Mouse (Mus musculus) cerebellum, adult 18-20 months (tissue): ENCODE measurements around the gene Glipr2.

Experiments used
- DNase-seq, 2 experiments: peaks; one replicate each; pipeline ENCODE4 v3.0.0; 2021

The Glipr2 gene

DNA sequence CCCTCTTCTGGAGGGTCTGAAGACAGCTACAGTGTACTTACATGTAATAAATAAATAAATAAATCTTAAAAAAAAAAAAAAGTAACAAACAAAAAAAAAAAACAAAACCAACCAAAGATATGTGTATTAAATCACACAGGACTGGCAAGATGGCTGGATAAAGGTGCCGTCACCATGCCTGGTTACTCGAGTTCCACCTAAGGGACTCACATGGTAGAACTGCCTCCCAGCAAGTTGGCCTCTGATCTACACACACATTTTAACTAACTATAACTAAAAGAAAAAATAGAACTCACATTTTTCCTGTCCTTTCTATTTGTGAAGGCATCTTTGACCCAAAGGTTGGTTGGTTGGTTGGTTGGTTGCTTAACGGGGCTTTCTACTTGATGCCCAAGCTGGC is 54.6 kb downstream of the Glipr2 start:
- DNase-seq = no peak

DNA sequence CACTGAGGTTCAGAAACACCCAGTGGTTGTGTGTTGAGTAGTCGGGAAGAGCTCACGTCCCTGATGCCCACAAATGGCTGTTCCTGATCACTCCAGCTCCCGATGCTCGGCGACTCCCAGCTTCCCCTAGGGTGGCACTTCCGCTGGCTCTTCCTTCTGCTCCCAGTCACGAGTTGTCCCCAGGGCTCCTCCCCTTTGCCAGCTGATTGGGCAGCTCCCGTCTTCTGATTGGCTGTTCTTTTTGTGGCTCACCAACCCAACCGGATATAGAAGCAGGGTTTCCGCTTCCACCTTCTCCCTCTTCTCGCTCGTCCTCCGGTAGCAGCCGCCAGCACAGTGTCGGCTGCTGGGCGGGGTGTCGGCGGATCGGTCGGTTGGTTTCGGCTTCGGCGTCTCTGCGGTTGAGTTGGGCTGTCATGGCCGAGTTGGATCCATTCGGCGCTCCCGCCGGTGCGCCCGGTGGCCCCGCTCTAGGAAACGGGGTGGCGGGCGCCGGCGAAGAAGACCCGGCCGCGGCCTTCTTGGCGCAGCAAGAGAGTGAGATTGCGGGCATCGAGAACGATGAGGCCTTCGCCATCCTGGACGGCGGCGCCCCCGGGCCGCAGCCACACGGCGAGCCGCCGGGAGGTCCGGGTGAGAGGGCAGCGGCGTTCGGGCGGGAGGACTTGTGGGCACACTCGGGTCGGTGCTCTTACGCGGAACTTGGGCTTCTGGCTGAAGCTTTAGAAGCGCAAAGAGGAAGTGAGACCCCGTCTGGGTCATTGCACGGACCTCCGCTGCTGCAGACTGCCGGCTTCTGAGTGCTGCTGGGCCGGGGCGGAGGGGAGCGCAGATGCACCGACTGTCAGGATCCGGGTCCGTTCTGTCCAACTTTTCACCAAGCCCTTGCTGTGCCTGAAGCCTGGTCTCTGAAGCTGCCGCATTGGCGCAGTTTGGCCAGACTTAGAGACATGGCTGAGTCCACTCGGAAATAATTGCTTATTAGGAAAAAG is 55.5 kb downstream of the Glipr2 start:
- peak; percentile 90 to 97 for DNase-seq

DNA sequence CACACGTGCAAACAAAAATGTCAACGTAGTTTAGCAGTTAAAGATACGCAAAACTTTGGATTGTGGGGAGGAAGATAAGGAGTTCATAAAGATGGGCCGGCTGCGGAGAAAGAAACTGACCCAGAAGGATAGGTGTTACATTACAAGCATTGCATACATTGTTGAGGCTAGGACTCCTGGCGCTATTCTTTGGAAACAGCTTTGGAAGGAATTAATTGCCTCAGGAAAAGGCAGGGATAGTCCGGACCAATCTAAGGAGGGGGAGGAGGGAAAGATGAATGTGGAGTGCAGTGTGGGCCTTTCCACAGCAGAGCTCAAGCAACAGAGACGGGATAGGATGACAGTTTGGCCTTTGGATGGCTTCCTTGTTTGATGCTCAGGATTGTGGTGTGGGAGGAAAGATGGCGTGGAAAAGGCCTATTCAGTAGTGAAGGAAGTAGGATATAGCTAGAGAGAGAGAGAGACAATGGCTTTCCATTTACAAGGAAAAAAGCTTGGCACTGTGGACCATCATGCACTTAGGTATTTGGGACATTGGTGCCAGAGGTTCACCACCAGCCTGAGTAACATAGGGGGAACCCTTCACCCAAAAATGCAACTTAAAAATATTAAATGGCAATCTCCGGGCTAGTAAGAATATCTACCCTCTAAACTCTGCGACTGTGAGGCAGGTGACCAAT is 56.3 kb downstream of the Glipr2 start:
- no peak for DNase-seq

DNA sequence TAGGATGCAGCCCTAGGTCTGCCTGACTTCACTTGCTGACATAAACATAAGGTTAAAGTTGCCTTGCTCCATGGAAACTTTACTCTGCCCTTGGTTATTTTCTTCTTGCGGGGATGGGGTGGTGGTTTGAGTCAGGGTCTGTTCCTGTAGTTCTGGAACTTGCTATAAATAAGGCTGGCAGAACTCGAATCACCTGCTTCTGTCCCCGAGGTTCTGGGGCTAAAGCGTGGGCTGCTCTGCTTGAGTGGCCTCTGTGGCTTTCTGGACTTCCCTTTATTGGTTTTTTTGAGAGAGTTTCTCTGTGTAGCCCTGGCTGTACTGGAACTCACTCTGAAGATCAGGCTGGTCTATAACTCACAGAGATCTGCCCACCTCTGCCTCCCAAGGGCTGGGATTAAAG is 58.9 kb downstream of the Glipr2 start:
- no peak for DNase-seq

DNA sequence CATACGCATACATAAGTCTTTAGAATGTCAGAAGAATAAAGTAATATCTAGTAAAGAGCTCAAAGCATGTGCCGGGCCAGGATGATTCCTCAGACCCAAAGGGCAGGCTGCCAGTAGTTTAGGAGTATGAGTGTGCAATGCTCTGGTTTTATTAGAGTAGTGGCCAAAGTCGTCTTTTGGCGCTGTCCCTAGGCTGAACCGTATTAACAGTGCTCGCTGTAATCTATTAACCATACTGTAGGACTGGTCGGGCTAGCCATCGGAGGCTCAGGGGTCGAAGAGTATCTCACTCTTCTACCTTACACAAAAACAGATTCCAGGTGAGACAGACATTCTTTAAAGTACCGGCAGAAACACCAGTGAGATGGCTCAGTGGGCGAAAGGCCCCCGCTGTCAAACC is 59.6 kb downstream of the Glipr2 start:
- DNase-seq = no peak

DNA sequence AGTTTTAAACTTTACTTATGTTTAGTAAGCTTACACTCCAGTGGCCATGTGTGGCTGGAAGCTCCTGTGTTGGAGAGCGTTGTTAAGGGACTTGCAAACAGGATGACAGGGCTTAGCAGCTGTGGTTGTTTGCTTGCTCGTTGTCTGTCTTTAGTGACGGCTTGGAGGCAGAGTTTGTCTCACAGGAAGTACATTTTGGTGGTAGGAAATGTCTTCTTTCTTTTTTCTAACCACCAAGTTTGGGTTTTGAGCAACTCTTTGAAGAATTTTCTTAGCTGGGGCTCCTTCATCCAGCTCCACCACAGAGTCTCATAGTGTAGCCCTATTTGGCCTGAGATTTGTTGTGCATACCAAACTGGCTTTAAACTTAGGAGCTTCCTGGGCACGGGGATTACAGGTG is 65.1 kb downstream of the Glipr2 start:
- DNase-seq = peak in 1 of 2 experiments; percentile 0

DNA sequence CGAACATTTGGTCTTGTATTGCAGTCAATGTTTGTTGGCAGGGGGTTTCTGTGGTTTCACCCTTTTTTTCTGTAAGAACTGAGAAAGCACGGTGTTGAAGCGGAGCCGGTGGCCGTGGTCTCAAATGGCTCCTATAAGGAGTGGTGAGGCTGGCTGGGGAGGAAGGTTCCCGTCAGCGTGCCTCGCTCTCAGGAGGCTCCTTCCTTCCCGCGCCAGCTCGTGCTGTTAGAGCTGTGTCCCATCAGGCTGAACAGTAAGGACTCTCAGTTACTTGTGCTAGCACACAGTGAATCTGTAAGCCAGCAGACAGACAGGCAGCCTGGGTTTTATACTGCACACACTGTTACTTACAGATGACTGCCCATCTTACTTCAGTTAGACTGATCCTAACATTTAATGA is 65.6 kb downstream of the Glipr2 start:
- peak in 1 of 2 experiments; percentile 2 for DNase-seq

DNA sequence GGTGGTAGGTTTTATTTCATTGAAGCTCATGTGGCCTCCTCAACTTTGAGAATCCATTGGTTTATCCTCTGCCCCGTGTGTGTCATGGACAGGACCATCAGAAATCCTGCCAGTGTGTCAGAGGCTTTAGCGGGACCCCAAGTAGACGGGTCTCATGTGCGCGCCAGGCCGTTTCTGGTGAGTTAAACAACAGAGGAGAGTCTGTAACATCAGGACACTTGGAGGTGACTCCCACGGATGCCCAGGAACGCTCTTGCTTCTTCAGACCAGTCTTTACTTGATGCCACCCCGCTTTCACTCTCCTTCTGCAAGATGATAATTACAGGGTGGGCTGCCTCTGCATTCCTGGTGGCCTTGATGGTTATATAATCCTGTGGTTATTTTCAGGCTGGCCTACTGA is 66.5 kb downstream of the Glipr2 start:
- DNase-seq = peak in 1 of 2 experiments; percentile 1

DNA sequence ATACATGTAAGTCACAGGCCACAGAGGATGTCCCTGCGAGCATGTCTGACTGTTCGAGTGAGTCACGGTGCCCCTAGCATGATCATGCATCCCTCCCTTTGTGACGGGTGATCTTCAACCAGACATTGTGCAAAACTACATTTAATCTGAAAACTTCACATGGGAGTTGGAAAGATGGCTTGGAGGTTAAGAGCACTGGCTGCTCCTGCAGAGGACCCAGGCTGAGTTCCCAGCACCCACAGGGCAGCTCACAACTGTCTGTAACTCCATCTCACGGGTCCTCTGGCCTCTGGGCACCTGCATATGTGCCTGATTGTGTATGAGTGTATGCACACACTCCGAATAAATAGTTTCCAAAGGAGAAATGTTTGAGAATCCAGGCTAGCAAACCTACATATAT is 67.0 kb downstream of the Glipr2 start:
- no peak for DNase-seq

DNA sequence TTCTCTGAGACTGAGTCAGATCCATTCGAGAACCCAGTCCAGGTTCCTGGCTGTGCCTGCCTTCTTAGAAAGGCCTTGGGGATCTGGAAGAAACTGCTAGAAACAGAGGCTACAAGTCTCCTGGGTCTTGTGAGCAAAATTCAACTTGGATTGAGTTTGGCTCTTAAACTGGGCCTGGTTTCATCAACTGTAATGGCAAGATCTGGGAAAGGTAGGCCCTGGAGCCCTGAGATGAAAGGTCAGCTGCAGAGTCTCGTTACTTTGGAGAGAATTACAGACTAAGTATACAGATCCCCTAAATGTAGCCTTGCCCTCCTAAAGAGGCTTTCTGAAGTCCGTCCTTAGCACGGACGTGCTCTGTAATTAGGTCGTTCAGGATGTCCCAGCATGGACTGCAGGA is 68.4 kb downstream of the Glipr2 start:
- no peak for DNase-seq
